Mouse (Mus musculus): ENCODE data around the gene Dab2. TPM values are rescaled to one million over a fixed set of nuclear protein-coding genes. Genes with fewer than 3 reads are reported as not detected.

Dab2 gene
- polyA plus RNA-seq, 1 experiment: 86.6 TPM

- peaks cover 18% of the 10 kb centered on the region for H3K4me1 ChIP-seq (ENCODE audit: control insufficient read depth, insufficient read depth, low read length)
- H3K27ac ChIP-seq (ENCODE audit: insufficient read depth, low read length): no peak overlapping the region
- TF ChIP-seq POLR2A (IDR thresholded peaks at IDR 0.05; ENCODE audit: low read depth, low read length) (no peak), CTCF (IDR thresholded peaks at IDR 0.05; ENCODE audit: borderline replicate concordance, insufficient read depth, low read length) (no peak)
- H3K4me3 ChIP-seq (ENCODE audit: insufficient read depth, low read length): no peak overlapping the region
Observed at GRCm38 (mm10) chr15:6444452-6444851, 144.9 kb downstream of the Dab2 start.

- H3K4me3 ChIP-seq (ENCODE audit: insufficient read depth, low read length): no peak within 1 kb of the TSS
- H3K4me1 ChIP-seq (ENCODE audit: control insufficient read depth, insufficient read depth, low read length): peaks cover 18% of the 10 kb centered on the region
- TF ChIP-seq POLR2A (IDR thresholded peaks at IDR 0.05; ENCODE audit: low read depth, low read length): no peak
- no peak for TF ChIP-seq CTCF (IDR thresholded peaks at IDR 0.05; ENCODE audit: borderline replicate concordance, insufficient read depth, low read length)
- no peak within 1 kb of the TSS for H3K27ac ChIP-seq (ENCODE audit: insufficient read depth, low read length)
Observed at GRCm38 (mm10) chr15:6445135-6445534, 145.5 kb downstream of the Dab2 start, which contains the start of gene C9. TSS of gene C9 (plus strand) at chr15:6445327.

- no peak overlapping the region for H3K4me3 ChIP-seq (ENCODE audit: insufficient read depth, low read length)
- H3K4me1 ChIP-seq (ENCODE audit: control insufficient read depth, insufficient read depth, low read length): peaks cover 18% of the 10 kb centered on the region
- no peak for TF ChIP-seq CTCF (IDR thresholded peaks at IDR 0.05; ENCODE audit: borderline replicate concordance, insufficient read depth, low read length)
- no peak for TF ChIP-seq POLR2A (IDR thresholded peaks at IDR 0.05; ENCODE audit: low read depth, low read length)
- no peak overlapping the region for H3K27ac ChIP-seq (ENCODE audit: insufficient read depth, low read length)
Observed at GRCm38 (mm10) chr15:6446181-6446580, 146.6 kb downstream of the Dab2 start.

GRCm38 (mm10) chr15:6448892-6449291 lies 149.3 kb downstream of the Dab2 start:
- Histone ChIP-seq H3K4me1 (ENCODE audit: control insufficient read depth, insufficient read depth, low read length) (peaks cover 18% of the 10 kb centered on the region), H3K27ac (ENCODE audit: insufficient read depth, low read length) (no peak overlapping the region), H3K4me3 (ENCODE audit: insufficient read depth, low read length) (no peak overlapping the region)
- TF ChIP-seq CTCF (IDR thresholded peaks at IDR 0.05; ENCODE audit: borderline replicate concordance, insufficient read depth, low read length) (no peak), POLR2A (IDR thresholded peaks at IDR 0.05; ENCODE audit: low read depth, low read length) (no peak)

- H3K4me1 ChIP-seq (ENCODE audit: control insufficient read depth, insufficient read depth, low read length): no peaks in the 10 kb centered on the region
- no peak for TF ChIP-seq CTCF (IDR thresholded peaks at IDR 0.05; ENCODE audit: borderline replicate concordance, insufficient read depth, low read length)
- TF ChIP-seq POLR2A (IDR thresholded peaks at IDR 0.05; ENCODE audit: low read depth, low read length): no peak
- H3K27ac ChIP-seq (ENCODE audit: insufficient read depth, low read length): no peak overlapping the region
- H3K4me3 ChIP-seq (ENCODE audit: insufficient read depth, low read length): no peak overlapping the region
Observed at GRCm38 (mm10) chr15:6454461-6454860, 154.9 kb downstream of the Dab2 start.

- Histone ChIP-seq H3K27ac (ENCODE audit: insufficient read depth, low read length) (no peak overlapping the region), H3K4me1 (ENCODE audit: control insufficient read depth, insufficient read depth, low read length) (no peaks in the 10 kb centered on the region), H3K4me3 (ENCODE audit: insufficient read depth, low read length) (no peak overlapping the region)
- no peak for TF ChIP-seq POLR2A (IDR thresholded peaks at IDR 0.05; ENCODE audit: low read depth, low read length)
- no peak for TF ChIP-seq CTCF (IDR thresholded peaks at IDR 0.05; ENCODE audit: borderline replicate concordance, insufficient read depth, low read length)
Observed at GRCm38 (mm10) chr15:6461381-6461780, 161.8 kb downstream of the Dab2 start.

- Histone ChIP-seq H3K27ac (ENCODE audit: insufficient read depth, low read length) (no peak overlapping the region), H3K4me3 (ENCODE audit: insufficient read depth, low read length) (no peak overlapping the region), H3K4me1 (ENCODE audit: control insufficient read depth, insufficient read depth, low read length) (no peaks in the 10 kb centered on the region)
- TF ChIP-seq CTCF (IDR thresholded peaks at IDR 0.05; ENCODE audit: borderline replicate concordance, insufficient read depth, low read length): no peak
Observed at GRCm38 (mm10) chr15:6463361-6463923, 163.9 kb downstream of the Dab2 start.

GRCm38 (mm10) chr15:6466995-6467394 lies 167.4 kb downstream of the Dab2 start:
- TF ChIP-seq CTCF (IDR thresholded peaks at IDR 0.05; ENCODE audit: borderline replicate concordance, insufficient read depth, low read length): no peak
- no peak for TF ChIP-seq POLR2A (IDR thresholded peaks at IDR 0.05; ENCODE audit: low read depth, low read length)
- no peak overlapping the region for H3K4me3 ChIP-seq (ENCODE audit: insufficient read depth, low read length)
- no peaks in the 10 kb centered on the region for H3K4me1 ChIP-seq (ENCODE audit: control insufficient read depth, insufficient read depth, low read length)
- H3K27ac ChIP-seq (ENCODE audit: insufficient read depth, low read length): no peak overlapping the region

- Histone ChIP-seq H3K4me3 (ENCODE audit: insufficient read depth, low read length) (no peak overlapping the region), H3K27ac (ENCODE audit: insufficient read depth, low read length) (no peak overlapping the region), H3K4me1 (ENCODE audit: control insufficient read depth, insufficient read depth, low read length) (no peaks in the 10 kb centered on the region)
- TF ChIP-seq POLR2A (IDR thresholded peaks at IDR 0.05; ENCODE audit: low read depth, low read length) (no peak), CTCF (IDR thresholded peaks at IDR 0.05; ENCODE audit: borderline replicate concordance, insufficient read depth, low read length) (no peak)
Observed at GRCm38 (mm10) chr15:6468845-6469244, 169.3 kb downstream of the Dab2 start.

GRCm38 (mm10) chr15:6469384-6469783 lies 169.8 kb downstream of the Dab2 start:
- H3K4me3 ChIP-seq (ENCODE audit: insufficient read depth, low read length): no peak overlapping the region
- TF ChIP-seq POLR2A (IDR thresholded peaks at IDR 0.05; ENCODE audit: low read depth, low read length) (no peak), CTCF (IDR thresholded peaks at IDR 0.05; ENCODE audit: borderline replicate concordance, insufficient read depth, low read length) (no peak)
- H3K4me1 ChIP-seq (ENCODE audit: control insufficient read depth, insufficient read depth, low read length): no peaks in the 10 kb centered on the region
- no peak overlapping the region for H3K27ac ChIP-seq (ENCODE audit: insufficient read depth, low read length)

- H3K27ac ChIP-seq (ENCODE audit: insufficient read depth, low read length): no peak overlapping the region
- no peak overlapping the region for H3K4me3 ChIP-seq (ENCODE audit: insufficient read depth, low read length)
- H3K4me1 ChIP-seq (ENCODE audit: control insufficient read depth, insufficient read depth, low read length): no peaks in the 10 kb centered on the region
- TF ChIP-seq CTCF (IDR thresholded peaks at IDR 0.05; ENCODE audit: borderline replicate concordance, insufficient read depth, low read length) (no peak), POLR2A (IDR thresholded peaks at IDR 0.05; ENCODE audit: low read depth, low read length) (no peak)
Observed at GRCm38 (mm10) chr15:6483561-6483960, 184.0 kb downstream of the Dab2 start.

Other genes with a start within 250 kb of the Dab2 start
- gene C9, start 145.5 kb downstream of the Dab2 start, polyA plus RNA-seq (2011; ENCODE audit: insufficient read length, low read depth, missing spikeins): not detected in 2 replicates
- 1.3 and 5.7 TPM in 2 replicates for gene Fyb, start 223.1 kb downstream of the Dab2 start, polyA plus RNA-seq (2011; ENCODE audit: insufficient read length, low read depth, missing spikeins)

All from embryonic fibroblast, embryonic 13.5 days (primary cell).